Mouse (Mus musculus) frontal cortex, postnatal 14 days (tissue): ENCODE data around the gene Kcng3.

Experiments used
- DNase-seq, 2 experiments: peaks; one replicate each; pipeline ENCODE4 v3.0.0; 2022; ENCODE audit warnings: low spot score in 2 of 2

The Kcng3 gene

GRCm38 (mm10) chr17:83555836-83556235, 75.9 kb downstream of the Kcng3 start:
- no peak for DNase-seq

DNA sequence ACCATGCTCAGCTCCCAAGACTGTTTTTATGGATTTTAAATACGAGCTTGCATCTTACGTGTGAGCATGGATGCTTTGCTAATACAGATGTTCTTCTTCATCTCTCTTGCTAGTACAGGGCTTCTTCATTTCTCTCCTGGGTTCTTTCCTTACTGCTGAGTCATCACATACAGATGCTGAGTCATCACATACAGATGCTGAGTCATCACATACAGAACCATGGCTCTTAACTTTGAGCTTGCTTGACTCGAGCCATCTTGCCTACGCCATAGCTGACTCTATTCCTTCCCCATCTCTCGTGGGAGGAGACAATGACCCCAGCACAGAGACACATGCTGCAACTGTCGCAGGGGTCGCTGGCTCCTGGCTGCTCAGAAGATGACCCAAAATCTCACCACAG, 76.7 kb downstream of the Kcng3 start:
- no peak for DNase-seq

GRCm38 (mm10) chr17:83548501-83549233, 83.0 kb downstream of the Kcng3 start:
- DNase-seq, result no peak

- no peak for DNase-seq
These were observed 84.5 kb downstream of the Kcng3 start for GRCm38 (mm10) chr17:83547145-83547544.

- DNase-seq, result peak in 1 of 2 experiments; percentile 26
These were observed 85.6 kb downstream of the Kcng3 start for GRCm38 (mm10) chr17:83545756-83546742.

GRCm38 (mm10) chr17:83545259-83545658, 86.4 kb downstream of the Kcng3 start:
- no peak for DNase-seq

- no peak for DNase-seq
These were observed 89.3 kb downstream of the Kcng3 start for GRCm38 (mm10) chr17:83542424-83542823.

- DNase-seq, result no peak
These were observed 92.2 kb downstream of the Kcng3 start for GRCm38 (mm10) chr17:83539262-83540037.

DNA sequence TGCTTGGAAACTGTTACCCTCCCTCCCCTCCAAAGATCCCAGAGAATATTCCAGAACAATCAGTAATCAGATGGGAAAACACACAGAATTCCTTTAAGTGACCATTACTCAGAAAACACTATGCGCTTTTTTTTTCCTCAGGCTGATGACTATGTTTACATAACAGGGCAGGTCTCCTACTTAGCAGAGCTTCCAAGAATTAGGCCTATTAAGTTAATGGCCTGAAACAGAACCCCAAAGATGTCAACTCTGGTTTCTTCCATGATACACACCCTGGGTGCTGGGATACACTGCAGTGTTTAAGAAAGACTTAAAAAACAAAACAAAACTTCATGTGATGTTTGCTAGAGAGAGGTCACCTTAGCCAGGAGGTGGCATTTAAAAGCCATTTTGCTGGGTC, 93.0 kb downstream of the Kcng3 start:
- no peak for DNase-seq

DNA sequence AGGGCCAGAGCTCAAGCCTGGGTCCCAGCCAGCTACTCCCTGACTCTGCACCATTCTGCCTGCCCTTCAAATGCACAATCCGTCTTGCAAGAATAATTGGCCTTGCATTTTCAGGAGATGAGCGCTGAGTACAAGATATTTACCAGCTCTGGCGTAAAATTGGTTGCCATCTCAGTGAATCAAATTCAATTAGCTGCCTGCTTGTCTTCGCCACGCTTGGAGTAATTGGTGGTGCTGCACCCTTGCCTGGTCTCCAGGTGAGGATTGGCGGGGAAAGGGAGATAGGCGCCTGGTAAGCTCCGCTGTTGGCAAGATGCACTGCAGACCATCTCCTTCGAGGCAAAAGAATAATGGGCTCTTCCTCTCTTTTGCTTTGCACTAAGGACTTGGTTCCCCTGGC, 93.6 kb downstream of the Kcng3 start:
- DNase-seq, result no peak
